Mouse (Mus musculus): ENCODE data around the gene Trabd.

The Trabd gene

DNA sequence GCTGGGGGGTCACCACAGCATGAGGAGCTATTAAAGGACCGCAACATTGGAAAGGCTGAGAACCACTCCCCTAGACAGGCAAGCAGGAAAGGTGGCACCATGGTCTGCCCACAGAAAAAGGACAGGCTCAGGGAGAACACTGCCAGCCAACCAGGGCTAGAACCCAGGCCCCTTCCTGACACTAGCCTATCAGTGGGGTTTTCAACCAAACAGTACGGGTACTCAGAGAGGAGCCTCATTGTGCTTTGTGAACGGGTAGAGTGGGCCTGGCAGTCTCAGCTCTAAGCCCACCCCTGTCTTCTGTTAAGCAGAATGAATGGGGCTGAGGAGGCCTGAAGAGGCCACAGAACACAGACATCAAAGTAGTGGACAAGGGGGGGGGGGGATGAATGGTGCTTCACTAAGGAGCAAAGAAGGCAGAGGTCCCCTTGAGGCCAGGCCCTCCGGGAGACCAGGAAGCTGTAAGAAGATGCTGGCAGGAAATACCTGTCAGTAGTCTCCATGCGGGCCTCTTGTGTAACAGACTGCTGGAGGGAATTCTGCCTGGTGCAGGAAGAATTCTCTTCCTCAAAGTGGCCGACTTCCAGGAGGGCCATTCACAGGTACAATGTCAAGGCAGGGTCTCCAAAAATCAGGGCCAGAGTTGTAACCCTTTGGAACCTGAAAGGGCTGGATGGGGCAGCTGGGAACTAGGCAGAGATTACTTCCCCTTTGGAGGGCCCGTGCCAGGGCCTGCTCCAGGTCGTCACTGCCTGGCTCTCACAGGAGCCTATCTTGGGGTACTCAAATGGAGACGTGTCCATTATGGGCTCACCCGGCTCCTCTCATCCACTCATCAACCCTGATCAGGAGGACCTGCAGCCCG is at the start of gene Trabd:
Gene Trabd (plus strand): TSS at position 512 of the 865 bp plus-strand sequence.
- no peak for DNase-seq (ENCODE audit: low read depth in 2 of 2, low spot score in 2 of 2)

DNA sequence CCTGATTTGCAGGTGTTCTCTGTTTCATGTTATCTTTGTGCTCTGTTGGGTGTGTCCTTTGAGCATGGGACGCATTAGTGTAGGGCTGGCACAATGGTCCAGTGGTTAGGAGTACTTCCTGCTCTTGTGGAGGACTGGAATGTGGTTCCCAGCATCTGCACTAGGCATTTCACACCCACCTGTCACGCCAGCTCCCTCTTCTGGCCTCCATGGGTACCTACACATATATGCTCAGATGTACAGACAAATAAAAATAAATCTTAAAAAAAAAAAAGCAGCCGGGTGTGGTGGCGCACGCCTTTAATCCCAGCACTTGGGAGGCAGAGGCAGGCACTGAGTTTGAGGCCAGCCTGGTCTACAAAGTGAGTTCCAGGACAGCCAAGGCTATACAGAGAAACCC is 30.5 kb upstream of the Trabd start:
- no peak for DNase-seq (ENCODE audit: low read depth in 2 of 2, low spot score in 2 of 2)

DNA sequence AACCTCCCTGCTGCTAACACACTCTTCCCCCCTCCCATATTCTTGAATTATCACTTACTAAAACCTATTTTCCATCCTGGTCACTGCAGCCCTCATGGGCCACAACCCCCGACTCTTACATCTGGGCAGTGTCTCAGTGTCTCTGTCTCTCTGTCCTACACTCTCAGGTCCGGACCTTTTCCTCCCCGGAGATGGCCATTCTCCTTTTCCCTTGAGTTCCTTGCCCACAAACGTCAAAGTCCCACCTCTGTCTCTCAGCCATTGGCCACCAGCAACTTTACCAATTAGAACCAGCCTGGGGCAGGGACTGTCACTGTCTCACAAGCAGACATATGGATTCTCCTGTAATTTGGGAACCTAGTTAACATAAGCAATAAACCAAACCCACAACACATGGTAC is 28.6 kb upstream of the Trabd start:
- no peak for DNase-seq (ENCODE audit: low read depth in 2 of 2, low spot score in 2 of 2)

DNA sequence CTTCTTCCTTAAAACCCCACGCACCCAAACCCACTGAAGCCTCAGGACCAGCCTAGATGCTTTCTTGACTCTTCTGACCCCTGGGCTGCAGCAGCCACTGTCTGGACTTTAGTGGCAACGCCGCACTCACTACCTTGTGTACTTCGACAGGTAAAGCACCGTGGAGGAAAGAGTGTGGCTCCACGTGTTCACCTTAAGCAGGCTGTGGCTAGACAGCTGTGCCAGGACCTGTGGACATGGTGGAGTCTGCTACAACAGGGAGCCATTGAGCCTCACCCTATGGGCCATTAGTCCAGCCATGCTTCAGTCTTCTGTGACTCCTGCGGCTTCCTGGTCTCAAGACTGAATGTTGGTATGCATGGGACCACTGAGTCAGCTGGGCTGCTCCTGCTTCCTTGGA is 20.3 kb upstream of the Trabd start:
- no peak for DNase-seq (ENCODE audit: low read depth in 2 of 2, low spot score in 2 of 2)

DNA sequence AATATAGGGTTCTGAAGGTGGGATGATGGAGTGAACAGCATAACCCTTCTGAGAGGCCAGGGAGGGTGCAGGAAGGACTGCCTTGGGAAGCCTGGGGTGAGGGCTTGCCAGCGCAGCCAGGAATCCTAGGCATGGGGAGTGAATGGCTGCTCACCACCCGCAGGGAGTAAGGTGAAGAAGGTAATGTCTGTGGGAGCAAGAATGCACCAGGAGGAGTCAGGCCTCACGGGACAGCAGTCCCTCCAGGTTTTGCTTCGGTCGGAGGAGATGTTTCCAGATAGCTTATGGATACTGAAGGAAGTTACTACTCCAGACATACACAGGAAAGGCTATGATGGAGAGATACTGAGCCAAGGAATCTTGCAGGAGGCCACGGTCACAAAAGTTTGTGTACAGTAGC is 16.2 kb upstream of the Trabd start:
- no peak for DNase-seq (ENCODE audit: low read depth in 2 of 2, low spot score in 2 of 2)

DNA sequence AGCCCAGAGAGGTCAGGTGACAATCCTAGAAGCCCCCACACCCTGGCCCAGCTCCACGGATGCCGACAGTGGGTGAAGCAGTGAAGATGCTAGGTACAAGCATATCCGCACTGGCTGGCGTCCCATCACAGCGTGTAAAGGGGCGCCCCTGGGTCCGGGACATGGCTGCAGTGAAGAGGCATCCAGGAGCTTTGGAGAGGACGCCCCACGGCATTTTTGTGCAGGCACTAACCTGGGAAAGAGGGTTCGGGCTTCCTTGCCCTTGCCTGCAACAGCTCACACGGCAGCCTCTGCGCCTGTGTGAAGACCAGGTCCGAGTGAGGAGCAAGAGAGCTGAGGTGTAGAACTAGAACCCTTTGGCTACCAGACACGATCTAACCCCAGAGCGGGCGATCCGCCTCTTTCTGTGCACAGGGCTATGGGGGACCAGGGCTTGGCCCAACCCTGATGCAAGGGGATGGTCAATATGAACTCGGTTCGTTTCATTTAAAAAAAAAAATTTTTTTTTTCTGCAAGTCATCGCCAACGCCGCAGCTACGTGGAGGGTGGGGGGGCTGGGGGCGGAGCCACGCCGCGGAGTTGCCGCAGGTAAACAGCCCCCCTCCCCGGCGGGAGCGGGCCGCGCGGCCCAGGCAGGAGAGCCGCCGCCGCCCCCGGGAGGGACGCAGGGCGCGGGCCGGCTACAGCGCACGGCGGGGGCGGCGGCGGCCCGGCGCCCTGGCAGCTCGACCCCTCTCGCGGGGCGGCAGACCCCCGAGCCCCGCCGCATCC is 15.6 kb upstream of the Trabd start, which contains the start of gene Panx2:
Gene Panx2 (plus strand): TSS at position 574 of the 771 bp plus-strand sequence.
- no peak for DNase-seq (ENCODE audit: low read depth in 2 of 2, low spot score in 2 of 2)

DNA sequence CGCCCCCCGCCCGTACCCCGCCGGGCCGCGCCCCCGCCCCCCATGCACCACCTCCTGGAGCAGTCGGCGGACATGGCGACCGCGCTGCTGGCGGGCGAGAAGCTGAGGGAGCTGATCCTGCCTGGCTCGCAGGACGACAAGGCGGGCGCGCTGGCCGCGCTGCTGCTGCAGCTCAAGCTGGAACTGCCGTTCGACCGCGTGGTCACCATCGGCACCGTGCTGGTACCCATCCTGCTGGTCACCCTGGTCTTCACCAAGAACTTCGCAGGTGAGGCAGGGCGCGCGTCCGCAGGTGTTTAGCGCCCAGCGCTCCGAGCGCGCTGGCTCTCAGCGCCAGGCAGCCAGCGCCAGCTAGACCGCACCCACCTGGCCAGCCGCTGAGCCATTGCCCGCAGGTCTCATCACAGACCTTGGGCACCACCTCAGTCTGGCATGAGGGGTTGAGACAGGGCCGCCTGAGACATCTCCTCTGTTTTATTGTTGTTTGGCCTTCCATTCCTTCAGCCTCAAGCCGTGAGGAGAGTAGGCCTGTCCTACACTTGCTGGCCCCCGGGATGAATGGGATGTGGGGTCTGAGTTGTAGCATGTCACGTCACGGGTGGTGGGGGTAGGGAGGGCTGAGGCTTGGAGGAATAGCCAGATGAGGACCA is 14.8 kb upstream of the Trabd start:
- DNase-seq (ENCODE audit: low read depth in 2 of 2, low spot score in 2 of 2): no peak

DNA sequence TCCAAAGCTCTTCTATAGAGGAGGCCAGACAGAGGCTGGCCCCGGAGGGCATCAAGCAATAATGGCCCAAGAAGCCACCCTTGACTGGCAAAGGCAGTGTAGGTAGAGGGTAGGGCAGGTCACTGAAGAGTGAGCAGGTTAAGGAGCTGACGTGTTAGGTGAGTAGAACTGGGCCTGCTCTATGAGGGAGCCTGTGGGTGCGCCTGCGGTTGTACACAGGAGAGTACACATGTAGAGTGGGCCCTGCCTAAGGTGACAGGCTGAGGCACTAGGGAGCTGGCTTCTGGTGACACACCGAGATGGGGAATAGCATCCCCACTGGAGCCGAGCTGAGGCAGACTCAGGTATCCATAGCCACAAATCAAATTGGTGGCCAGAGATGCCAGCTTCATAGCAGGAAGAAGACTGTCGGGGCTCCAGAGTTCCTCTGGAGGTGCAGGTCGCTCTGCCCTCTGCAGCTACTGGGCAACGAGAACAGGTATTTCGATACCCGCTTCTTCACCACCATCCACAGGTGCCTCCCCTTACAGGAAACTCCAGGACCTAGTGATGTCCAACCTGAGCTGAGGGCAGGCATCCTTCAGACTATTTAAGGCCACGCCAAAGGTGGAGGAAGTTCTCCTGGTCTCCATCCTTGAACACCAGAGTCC is 14.0 kb upstream of the Trabd start:
- DNase-seq (ENCODE audit: low read depth in 2 of 2, low spot score in 2 of 2): no peak

DNA sequence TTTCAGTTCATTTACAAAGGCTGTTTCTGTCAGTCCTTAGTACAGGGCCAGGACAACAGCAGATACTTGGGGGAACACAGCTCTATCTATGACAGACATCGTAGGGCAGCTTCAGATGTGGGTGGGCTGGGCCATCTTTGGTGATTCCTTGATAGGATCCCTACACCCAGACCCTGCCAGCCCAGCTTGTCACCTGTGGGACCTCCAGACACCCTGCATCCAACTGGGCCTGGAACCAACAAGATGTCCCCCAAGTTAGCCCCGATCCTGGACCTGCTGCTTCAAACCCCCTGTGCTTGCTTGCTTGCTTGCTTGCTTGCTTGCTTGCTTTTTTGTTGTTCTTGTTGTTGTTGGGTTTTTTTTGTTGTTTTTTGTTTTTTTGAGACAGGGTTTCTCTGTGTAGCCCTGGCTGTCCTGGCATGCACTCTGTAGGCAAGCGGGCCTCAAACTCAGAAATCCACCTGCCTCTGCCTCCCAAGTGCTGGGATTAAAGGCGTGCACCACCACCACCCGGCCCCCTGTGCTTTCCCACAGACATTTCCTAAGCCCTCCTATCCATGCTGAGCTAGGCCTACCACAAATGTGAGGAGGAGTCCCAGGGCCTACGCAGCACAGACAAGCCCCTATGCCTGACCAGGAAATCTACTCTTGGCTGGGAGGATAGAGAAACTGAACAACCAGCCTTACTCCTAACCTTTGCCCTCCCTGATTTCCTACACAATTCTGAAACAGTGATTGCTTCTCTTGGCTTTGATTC is 13.0 kb upstream of the Trabd start:
- DNase-seq (ENCODE audit: low read depth in 2 of 2, low spot score in 2 of 2): no peak

DNA sequence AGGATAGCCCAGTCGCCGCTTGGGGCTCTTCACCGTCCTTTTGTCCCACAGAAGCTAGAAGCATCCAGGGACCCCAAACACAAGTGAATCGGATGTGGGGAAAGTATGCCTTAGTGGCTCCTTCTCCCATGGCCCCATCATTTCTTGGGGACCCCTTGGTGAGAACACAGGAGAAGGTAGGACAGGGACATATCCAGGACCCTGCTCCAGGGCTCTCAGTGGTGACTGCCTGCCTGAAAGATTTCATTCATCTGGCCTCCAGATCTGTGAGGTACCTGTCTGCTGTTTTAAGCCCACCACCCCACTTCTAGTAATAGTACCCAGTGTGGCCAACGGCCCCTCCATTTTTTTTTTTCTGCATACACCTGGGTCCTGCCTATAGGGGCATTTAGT is 12.4 kb upstream of the Trabd start:
- no peak for DNase-seq (ENCODE audit: low read depth in 2 of 2, low spot score in 2 of 2)

DNA sequence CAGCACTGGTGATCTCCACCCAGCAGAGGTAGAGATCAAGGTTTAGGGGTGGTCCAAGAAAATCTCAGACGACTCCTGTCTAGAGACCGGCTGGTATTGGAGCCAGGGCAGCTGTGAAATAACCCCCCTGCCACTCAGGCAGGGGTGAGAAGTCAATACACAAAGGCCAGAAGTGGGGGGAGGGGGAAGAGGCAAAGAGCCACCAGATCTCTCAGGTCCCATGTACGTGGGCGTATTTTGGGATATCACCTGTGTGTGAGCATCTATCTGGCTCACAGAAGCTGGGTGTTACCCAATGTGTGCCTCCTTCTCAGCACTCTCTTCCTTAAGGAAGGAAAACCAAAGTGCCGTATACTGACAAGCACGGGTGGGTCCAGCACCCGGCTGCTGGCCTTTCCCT is 11.9 kb upstream of the Trabd start:
- no peak for DNase-seq (ENCODE audit: low read depth in 2 of 2, low spot score in 2 of 2)

DNA sequence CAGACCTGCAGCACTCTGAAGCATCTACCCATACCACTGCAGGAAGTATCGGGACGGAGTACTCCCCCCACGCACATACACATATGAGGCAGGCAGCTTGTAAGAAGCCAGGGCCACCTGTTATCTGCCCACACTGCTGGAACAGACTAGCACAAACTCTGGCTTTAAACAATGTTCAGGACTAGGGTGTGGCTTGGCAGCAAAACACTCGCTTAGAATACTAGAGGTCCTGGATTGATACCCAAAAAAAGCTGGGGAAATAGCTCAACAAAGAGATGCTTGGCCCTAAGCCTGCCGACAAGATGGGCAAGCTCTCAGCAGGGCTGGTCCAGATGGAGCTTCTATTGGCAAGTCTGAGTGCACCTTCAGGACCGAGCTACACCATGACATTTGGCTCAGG is 11.4 kb upstream of the Trabd start:
- DNase-seq (ENCODE audit: low read depth in 2 of 2, low spot score in 2 of 2): no peak

DNA sequence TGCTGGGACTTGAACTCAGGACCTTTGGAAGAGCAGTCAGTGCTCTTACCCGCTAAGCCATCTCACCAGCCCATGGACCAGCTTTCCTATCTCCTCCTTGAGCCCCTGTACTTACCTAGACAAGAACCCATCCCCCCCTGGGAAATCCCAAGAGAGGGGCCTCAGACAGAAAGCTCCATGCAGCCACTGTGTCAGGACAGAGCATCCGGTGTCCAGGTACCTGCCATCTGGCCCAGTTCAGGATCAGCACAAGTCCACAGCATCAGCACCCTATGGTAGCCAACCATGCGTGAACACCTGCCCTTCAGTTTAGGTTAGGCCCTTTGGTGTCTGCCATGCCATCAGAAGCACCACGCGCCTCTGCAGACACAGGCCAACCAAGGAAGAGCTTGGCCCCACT is 10.0 kb upstream of the Trabd start:
- DNase-seq (ENCODE audit: low read depth in 2 of 2, low spot score in 2 of 2): no peak

DNA sequence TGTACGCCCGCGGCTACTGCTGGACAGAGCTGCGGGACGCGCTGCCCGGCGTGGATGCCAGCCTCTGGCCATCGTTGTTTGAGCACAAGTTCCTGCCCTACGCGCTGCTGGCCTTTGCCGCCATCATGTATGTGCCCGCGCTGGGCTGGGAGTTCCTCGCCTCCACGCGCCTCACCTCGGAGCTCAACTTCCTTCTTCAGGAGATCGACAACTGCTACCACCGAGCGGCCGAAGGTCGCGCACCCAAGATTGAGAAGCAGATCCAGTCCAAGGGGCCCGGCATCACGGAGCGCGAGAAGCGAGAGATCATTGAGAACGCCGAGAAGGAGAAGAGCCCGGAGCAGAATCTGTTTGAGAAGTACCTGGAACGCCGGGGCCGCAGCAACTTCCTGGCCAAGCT is 7.3 kb upstream of the Trabd start:
- no peak for DNase-seq (ENCODE audit: low read depth in 2 of 2, low spot score in 2 of 2)

DNA sequence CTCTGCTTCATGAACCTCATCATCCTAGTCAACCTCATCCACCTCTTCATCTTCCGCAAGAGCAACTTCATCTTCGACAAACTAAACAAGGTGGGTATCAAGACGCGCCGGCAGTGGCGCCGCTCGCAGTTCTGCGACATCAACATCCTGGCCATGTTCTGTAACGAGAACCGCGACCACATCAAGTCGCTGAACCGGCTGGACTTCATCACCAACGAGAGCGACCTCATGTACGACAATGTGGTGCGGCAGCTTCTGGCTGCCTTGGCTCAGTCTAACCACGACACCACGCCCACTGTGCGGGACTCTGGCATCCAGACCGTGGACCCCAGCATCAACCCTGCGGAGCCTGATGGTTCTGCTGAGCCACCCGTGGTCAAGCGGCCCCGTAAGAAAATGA is 6.7 kb upstream of the Trabd start:
- no peak for DNase-seq (ENCODE audit: low read depth in 2 of 2, low spot score in 2 of 2)

DNA sequence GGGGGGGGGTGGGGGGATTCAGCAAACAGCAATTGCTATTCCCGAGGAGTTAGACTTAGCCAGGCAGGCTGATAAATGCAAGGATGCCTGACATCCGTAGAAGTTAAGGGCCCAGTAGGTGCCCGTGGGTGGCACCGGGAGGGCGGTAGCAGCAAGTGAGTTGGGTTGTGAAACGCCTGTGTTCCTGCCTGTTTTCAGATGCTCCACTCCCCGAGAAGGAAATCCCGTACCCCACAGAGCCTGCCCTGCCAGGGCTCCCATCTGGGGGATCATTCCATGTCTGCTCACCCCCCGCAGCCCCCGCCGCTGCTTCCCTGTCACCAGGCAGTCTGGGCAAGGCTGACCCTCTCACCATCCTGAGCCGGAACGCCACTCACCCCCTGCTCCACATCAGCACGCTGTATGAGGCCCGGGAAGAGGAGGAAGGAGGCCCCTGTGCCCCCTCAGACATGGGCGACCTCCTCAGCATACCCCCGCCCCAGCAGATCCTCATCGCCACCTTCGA is 5.5 kb upstream of the Trabd start:
- DNase-seq (ENCODE audit: low read depth in 2 of 2, low spot score in 2 of 2): no peak

DNA sequence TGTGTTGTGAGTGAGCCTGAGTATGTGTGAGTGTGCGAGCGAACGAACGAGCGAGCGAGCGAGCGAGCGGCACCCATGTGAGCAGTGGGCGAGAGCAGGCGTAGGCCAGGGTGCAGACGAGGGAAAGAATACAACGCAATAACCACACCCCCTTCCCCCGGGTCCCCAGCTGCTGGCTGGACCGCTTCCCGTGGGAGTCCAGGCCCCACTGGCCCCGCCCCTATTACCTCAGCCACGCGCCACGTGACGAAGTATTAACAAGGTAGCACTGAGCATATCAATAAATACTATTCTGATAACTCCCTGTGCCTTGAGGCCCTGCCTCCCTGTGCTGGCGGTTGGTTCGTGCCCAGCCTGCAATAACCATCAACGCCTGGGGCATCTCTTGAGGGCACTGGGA is 4.3 kb upstream of the Trabd start:
- no peak for DNase-seq (ENCODE audit: low read depth in 2 of 2, low spot score in 2 of 2)

DNA sequence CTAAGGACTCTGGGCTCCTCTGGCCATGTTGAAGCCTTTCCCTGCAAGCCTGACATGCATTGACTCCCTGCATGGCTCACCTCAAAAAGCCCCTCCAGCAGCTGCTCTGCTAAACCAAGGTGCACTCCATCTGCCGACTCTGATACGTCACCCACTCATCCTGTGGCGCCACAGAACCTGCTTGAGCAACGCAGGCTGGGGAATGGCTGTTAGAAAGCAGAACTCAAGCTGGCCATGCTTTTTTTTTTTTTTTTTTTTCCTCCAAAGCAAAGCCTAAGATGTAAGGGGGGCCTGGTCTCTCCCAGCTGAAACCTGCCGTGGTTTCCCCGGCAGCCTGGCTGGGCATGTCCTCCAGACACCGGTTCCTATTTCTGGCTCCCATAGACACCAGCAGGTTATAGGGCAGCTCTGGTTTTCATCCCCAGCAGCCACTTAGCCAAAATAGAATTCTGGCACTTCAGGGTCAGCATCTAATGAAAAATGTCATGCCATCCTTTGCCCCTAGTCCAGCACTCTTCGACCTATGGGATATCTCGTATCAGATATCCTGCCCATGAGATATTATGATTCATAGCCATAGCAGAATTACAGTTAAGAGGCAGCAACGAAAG is 826 bp upstream of the Trabd start:
- DNase-seq (ENCODE audit: low read depth in 2 of 2, low spot score in 2 of 2): no peak

DNA sequence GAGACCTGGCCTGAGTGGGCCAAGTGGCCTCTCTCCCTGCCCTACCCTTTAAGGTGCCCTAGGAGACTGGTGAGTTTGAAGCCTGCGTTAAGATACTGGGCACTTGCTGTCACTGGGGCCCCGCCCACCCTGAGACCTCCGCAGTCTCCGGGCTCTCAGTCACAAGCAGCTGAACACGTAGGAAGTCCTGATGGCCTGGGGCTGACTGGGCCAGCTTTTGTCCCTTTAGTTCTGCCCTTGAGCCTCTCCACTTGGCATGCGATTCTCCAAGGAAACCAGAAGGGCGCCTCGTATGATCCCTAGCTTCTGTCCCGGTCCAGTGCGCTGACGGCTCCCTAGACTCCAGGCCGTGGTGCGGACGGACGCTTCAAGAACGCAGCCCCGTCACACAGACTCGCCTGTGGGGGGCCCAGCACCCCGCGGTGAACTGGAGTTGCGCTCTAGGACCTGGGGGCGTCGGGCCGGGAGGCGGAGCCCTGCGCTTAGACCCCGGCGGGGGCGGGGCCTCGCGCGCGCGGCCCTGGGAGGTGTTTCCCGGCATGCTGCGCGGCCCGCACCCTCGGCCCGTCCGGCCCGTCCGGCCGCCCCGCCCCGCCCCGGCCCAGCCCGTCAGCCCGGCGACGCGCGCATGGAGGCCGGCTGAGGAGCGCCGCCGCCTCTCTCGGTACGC is 689 bp downstream of the Trabd start:
- peak; percentile 54 to 69 for DNase-seq (ENCODE audit: low read depth in 2 of 2, low spot score in 2 of 2)
